Comparison of ENCODE assay signal across 18 mouse cellular contexts in genomic region chr5:105599315-105599714, GRCm38 (mm10).
A peak's percentile ranks its signal among the peaks of the same experiment; 100 is the strongest.
DNase-seq lines count a peak whose midpoint lies in the region; ATAC-seq lines count a peak whose summit lies in the region.
"Had no signal": no experiment of that assay in that cellular context is flagged by ENCODE, and none has a peak within 500 bp of the region (broad histone marks: within the 10 kb centered on the region; RNA-seq: fewer than 3 reads in every experiment).

No protein-coding gene starts in this region.

- no peak overlapping the region for H3K4me3 ChIP-seq in heart, embryonic 13.5 days
- no peak overlapping the region for H3K4me3 ChIP-seq in liver, embryonic 12.5 days
- H3K4me3 ChIP-seq: embryonic facial prominence, embryonic 15.5 days; hindbrain, embryonic 12.5 days; megakaryocyte, embryonic 14.5 days; midbrain, embryonic 15.5 days had no signal

- WGBS in heart, embryonic 13.5 days = 57% methylated on average over 4 of the region's 4 CpGs
- WGBS in liver, embryonic 12.5 days (ENCODE audit: insufficient replicate concordance) = 60% methylated on average over 4 of the region's 4 CpGs

- H3K27me3 ChIP-seq in heart, embryonic 13.5 days (replicated peaks) = no peaks in the 10 kb centered on the region
- H3K27me3 ChIP-seq in liver, embryonic 12.5 days (replicated peaks) = no peaks in the 10 kb centered on the region
- H3K27me3 ChIP-seq: embryonic facial prominence, embryonic 15.5 days; hindbrain, embryonic 12.5 days; megakaryocyte, embryonic 14.5 days; midbrain, embryonic 15.5 days; Patski had no signal

- intact Hi-C loops in heart, postnatal 10 days (cut with DNase I) = no loop called here

- no peak for ATAC-seq in heart, embryonic 13.5 days (ENCODE audit: extremely low read depth, insufficient number of reproducible peaks, low FRiP score, low TSS enrichment)
- no peak for ATAC-seq in liver, embryonic 12.5 days
- ATAC-seq in granulocyte monocyte progenitor cell, adult 5-6 weeks (replicated peaks; ENCODE audit: poor library complexity, severe bottlenecking) = peak; percentile 58
- no peak for ATAC-seq in cerebellum, adult (ENCODE audit: insufficient number of reproducible peaks, low FRiP score, low TSS enrichment)
- ATAC-seq: midbrain, embryonic 15.5 days; Patski had no signal

- H3K27ac ChIP-seq in heart, embryonic 13.5 days (replicated peaks) = peak overlapping the region; percentile 63
- H3K27ac ChIP-seq in liver, embryonic 12.5 days = peak overlapping the region; percentile 56
- H3K27ac ChIP-seq: embryonic facial prominence, embryonic 15.5 days; hindbrain, embryonic 12.5 days; liver, embryonic 14.5 days; midbrain, embryonic 15.5 days had no signal

- no peak overlapping the region for H3K4me2 ChIP-seq in heart, embryonic 13.5 days
- H3K4me2 ChIP-seq in liver, embryonic 12.5 days = no peak overlapping the region
- H3K4me2 ChIP-seq: embryonic facial prominence, embryonic 15.5 days; hindbrain, embryonic 12.5 days; midbrain, embryonic 15.5 days had no signal

- DNase-seq in heart, postnatal 10 days = no peak
- DNase-seq in liver (no peak), ZHBTc4 (ENCODE audit: low read depth, low spot score) (peak; percentile 7)
- DNase-seq: adrenal gland, postnatal 25 days; cerebellum, adult 8-10 months; gastrocnemius, postnatal 14 days; kidney, adult 9 months; left cerebral cortex, postnatal 4 days had no signal

- H3K9ac ChIP-seq in heart, embryonic 13.5 days = no peak overlapping the region
- no peak overlapping the region for H3K9ac ChIP-seq in liver, embryonic 12.5 days
- H3K9ac ChIP-seq: embryonic facial prominence, embryonic 15.5 days; hindbrain, embryonic 12.5 days; liver, embryonic 14.5 days; midbrain, embryonic 15.5 days had no signal

- no peaks in the 10 kb centered on the region for H3K9me3 ChIP-seq in heart, embryonic 13.5 days
- H3K9me3 ChIP-seq in liver, embryonic 12.5 days (replicated peaks) = no peaks in the 10 kb centered on the region
- H3K9me3 ChIP-seq: embryonic facial prominence, embryonic 15.5 days; hindbrain, embryonic 12.5 days; megakaryocyte, embryonic 14.5 days; midbrain, embryonic 15.5 days had no signal

- peaks cover 34% of the 10 kb centered on the region for H3K4me1 ChIP-seq in heart, embryonic 13.5 days
- H3K4me1 ChIP-seq in liver, embryonic 12.5 days = peaks cover 18% of the 10 kb centered on the region
- H3K4me1 ChIP-seq: hindbrain, embryonic 12.5 days; midbrain, embryonic 15.5 days had no signal

- peaks cover 12% of the 10 kb centered on the region for H3K36me3 ChIP-seq in heart, embryonic 13.5 days
- H3K36me3 ChIP-seq in liver, embryonic 12.5 days = peaks cover 12% of the 10 kb centered on the region; the same call in 1 of the 2 replicates
- H3K36me3 ChIP-seq: embryonic facial prominence, embryonic 15.5 days; hindbrain, embryonic 12.5 days; midbrain, embryonic 15.5 days had no signal
